Mouse (Mus musculus): ENCODE results near the gene Ier5.

The Ier5 gene

GRCm38 (mm10) chr1:155099280-155099848, at the start of gene Ier5:
Ier5 (minus strand) TSS chr1:155099636.
- peak; percentile 97 for DNase-seq (ENCODE audit: low read depth, low spot score)

- DNase-seq (ENCODE audit: low read depth, low spot score), result no peak
These were observed 47.8 kb upstream of the Ier5 start for GRCm38 (mm10) chr1:155147228-155147627.

- DNase-seq (ENCODE audit: low read depth, low spot score), result peak; percentile 89
These were observed 47.1 kb upstream of the Ier5 start, which contains the start of gene Mr1 for GRCm38 (mm10) chr1:155146572-155146980. Mr1 (minus strand) TSS chr1:155146814.

- DNase-seq (ENCODE audit: low read depth, low spot score), result peak; percentile 61
These were observed 46.2 kb upstream of the Ier5 start for GRCm38 (mm10) chr1:155145620-155146019.

GRCm38 (mm10) chr1:155140076-155140475, 40.6 kb upstream of the Ier5 start:
- peak; percentile 76 for DNase-seq (ENCODE audit: low read depth, low spot score)

- peak; percentile 98 for DNase-seq (ENCODE audit: low read depth, low spot score)
These were observed 39.4 kb upstream of the Ier5 start for GRCm38 (mm10) chr1:155138795-155139194.

- DNase-seq (ENCODE audit: low read depth, low spot score), result no peak
These were observed 35.4 kb upstream of the Ier5 start for GRCm38 (mm10) chr1:155134866-155135265.

- no peak for DNase-seq (ENCODE audit: low read depth, low spot score)
These were observed 28.0 kb upstream of the Ier5 start for GRCm38 (mm10) chr1:155127429-155127934.

GRCm38 (mm10) chr1:155126716-155127115, 27.3 kb upstream of the Ier5 start:
- DNase-seq (ENCODE audit: low read depth, low spot score), result peak; percentile 76

GRCm38 (mm10) chr1:155124397-155124796, 25.0 kb upstream of the Ier5 start:
- DNase-seq (ENCODE audit: low read depth, low spot score), result no peak

GRCm38 (mm10) chr1:155121977-155122939, 22.8 kb upstream of the Ier5 start:
- DNase-seq (ENCODE audit: low read depth, low spot score), result peak; percentile 16

- peak; percentile 34 for DNase-seq (ENCODE audit: low read depth, low spot score)
These were observed 20.3 kb upstream of the Ier5 start for GRCm38 (mm10) chr1:155119719-155120118.

- DNase-seq (ENCODE audit: low read depth, low spot score), result peak; percentile 49
These were observed 14.5 kb upstream of the Ier5 start for GRCm38 (mm10) chr1:155113946-155114345.

- DNase-seq (ENCODE audit: low read depth, low spot score), result no peak
These were observed 13.4 kb upstream of the Ier5 start for GRCm38 (mm10) chr1:155112875-155113274.

- DNase-seq (ENCODE audit: low read depth, low spot score), result no peak
These were observed 12.7 kb upstream of the Ier5 start for GRCm38 (mm10) chr1:155112118-155112517.

- no peak for DNase-seq (ENCODE audit: low read depth, low spot score)
These were observed 12.1 kb upstream of the Ier5 start for GRCm38 (mm10) chr1:155111491-155111890.

GRCm38 (mm10) chr1:155109387-155110350, 10.2 kb upstream of the Ier5 start:
- peak; percentile 70 for DNase-seq (ENCODE audit: low read depth, low spot score)

GRCm38 (mm10) chr1:155108412-155108811, 9.0 kb upstream of the Ier5 start:
- DNase-seq (ENCODE audit: low read depth, low spot score), result peak; percentile 82

GRCm38 (mm10) chr1:155107843-155108242, 8.4 kb upstream of the Ier5 start:
- DNase-seq (ENCODE audit: low read depth, low spot score), result peak; percentile 68

GRCm38 (mm10) chr1:155106310-155106709, 6.9 kb upstream of the Ier5 start:
- no peak for DNase-seq (ENCODE audit: low read depth, low spot score)

- no peak for DNase-seq (ENCODE audit: low read depth, low spot score)
These were observed 4.6 kb upstream of the Ier5 start for GRCm38 (mm10) chr1:155103991-155104390.
